Mouse (Mus musculus) lung, embryonic 16.5 days (tissue): ENCODE results near the gene Ndufb2. TPM values are rescaled to one million over a fixed set of nuclear protein-coding genes. Genes with fewer than 3 reads are reported as not detected.
A peak's percentile ranks its signal among the peaks of the same experiment; 100 is the strongest.

Source experiments
- ATAC-seq: fragments of 200-750 bp; cut with Nextera tagmentation; 2 replicates; pipeline ENCODE4 v1.8.0; 2017; ENCODE audit warnings: low read depth, mild to moderate bottlenecking, moderate library complexity
- H3K27ac ChIP-seq: fragments of 300-500 bp; sonication (generic); 2 replicates; pipeline ENCODE4 v1.5.1; 2014; ENCODE audit warnings: mild to moderate bottlenecking, control low read depth, low read length
- H3K27me3 ChIP-seq: fragments of 300-500 bp; sonication (generic); 2 replicates; pipeline ENCODE4 v1.6.1; 2014; ENCODE audit warnings: low read depth, low read length, mixed read lengths; ENCODE audit not compliant: control insufficient read depth, insufficient read depth
- H3K36me3 ChIP-seq: fragments of 300-500 bp; sonication (generic); 2 replicates; pipeline ENCODE4 v1.6.1; 2014; ENCODE audit warnings: low read length; ENCODE audit not compliant: control insufficient read depth, insufficient read depth
- H3K4me1 ChIP-seq: fragments of 300-500 bp; sonication (generic); replicated peaks from 2 replicates; pipeline ENCODE4 v1.6.1; 2014; ENCODE audit warnings: low read length, mixed read lengths; ENCODE audit not compliant: control insufficient read depth, insufficient read depth
- H3K4me2 ChIP-seq: fragments of 300-500 bp; sonication (generic); 2 replicates; pipeline ENCODE4 v1.6.1; 2014; ENCODE audit warnings: low read depth, low read length, control low read depth
- H3K4me3 ChIP-seq: fragments of 300-500 bp; sonication (generic); 2 replicates; pipeline ENCODE4 v1.5.1; 2014; ENCODE audit warnings: mild to moderate bottlenecking, low read length, control low read depth
- H3K9ac ChIP-seq: fragments of 300-500 bp; sonication (generic); 2 replicates; pipeline ENCODE4 v1.6.1; 2014; ENCODE audit warnings: low read length, control low read depth
- H3K9me3 ChIP-seq: fragments of 300-500 bp; sonication (generic); 2 replicates; pipeline ENCODE4 v1.6.1; 2016; ENCODE audit warnings: low read length; ENCODE audit not compliant: control insufficient read depth
- WGBS: fragments of 180-500 bp; shearing (Covaris S2); extraction: QIAGEN DNeasy Blood & Tissue Kit; methylation state at CpG from one replicate; pipeline ENCODE4 v1.1.7; 2014; 5-methylcytosine and 5-hydroxymethylcytosine counted together
- polyA plus RNA-seq: library from polyadenylated mRNA; unstranded; fragments of >200 nt; fragmentation: Nextera tagmentation; extraction: Ambion mirVana; gene quantifications from 2 replicates; pipeline ENCODE4 v1.2.1, GENCODE M21; 2015

Gene Ndufb2
- polyA plus RNA-seq, 1 experiment from 2014 or later: 312 TPM

- Histone ChIP-seq H3K27ac (no peak overlapping the region), H3K4me3 (peak overlapping the region; percentile 74), H3K4me2 (peak overlapping the region; percentile 81), H3K36me3 (no peaks in the 10 kb centered on the region; the same call in 1 of the 2 replicates), H3K9ac (peak overlapping the region; percentile 82), H3K4me1 (peaks cover 10% of the 10 kb centered on the region), H3K9me3 (no peaks in the 10 kb centered on the region), H3K27me3 (no peaks in the 10 kb centered on the region)
- WGBS: 64% methylated on average over 7 of the region's 7 CpGs
- no peak for ATAC-seq
These were observed 17.4 kb upstream of the Ndufb2 start for GRCm38 (mm10) chr6:39574951-39575350.

- Histone ChIP-seq H3K4me3 (no peak overlapping the region), H3K27ac (no peak overlapping the region), H3K4me2 (no peak overlapping the region), H3K27me3 (no peaks in the 10 kb centered on the region), H3K9ac (no peak overlapping the region), H3K4me1 (peaks cover 5% of the 10 kb centered on the region), H3K9me3 (no peaks in the 10 kb centered on the region), H3K36me3 (no peaks in the 10 kb centered on the region; the same call in 1 of the 2 replicates)
- 76% methylated on average over 7 of the region's 7 CpGs for WGBS
- ATAC-seq: no peak
These were observed 12.8 kb upstream of the Ndufb2 start for GRCm38 (mm10) chr6:39579552-39579951.

GRCm38 (mm10) chr6:39580558-39580957 lies 11.8 kb upstream of the Ndufb2 start:
- H3K27me3 ChIP-seq: no peaks in the 10 kb centered on the region
- no peaks in the 10 kb centered on the region for H3K4me1 ChIP-seq
- no peak overlapping the region for H3K27ac ChIP-seq
- no peak overlapping the region for H3K4me3 ChIP-seq
- H3K4me2 ChIP-seq: no peak overlapping the region
- 96% methylated on average over 2 of the region's 2 CpGs for WGBS
- ATAC-seq: no peak
- no peak overlapping the region for H3K9ac ChIP-seq
- no peaks in the 10 kb centered on the region; the same call in 1 of the 2 replicates for H3K36me3 ChIP-seq
- H3K9me3 ChIP-seq: no peaks in the 10 kb centered on the region

- no peaks in the 10 kb centered on the region; the same call in 1 of the 2 replicates for H3K36me3 ChIP-seq
- H3K9me3 ChIP-seq: no peaks in the 10 kb centered on the region
- no peaks in the 10 kb centered on the region for H3K27me3 ChIP-seq
- H3K4me1 ChIP-seq: no peaks in the 10 kb centered on the region
- 76% methylated on average over 7 of the region's 7 CpGs for WGBS
- no peak overlapping the region for H3K4me2 ChIP-seq
- no peak for ATAC-seq
- H3K9ac ChIP-seq: no peak overlapping the region
- no peak overlapping the region for H3K27ac ChIP-seq
- H3K4me3 ChIP-seq: no peak overlapping the region
These were observed 11.1 kb upstream of the Ndufb2 start for GRCm38 (mm10) chr6:39581087-39581784.

- peaks cover 8% of the 10 kb centered on the region for H3K36me3 ChIP-seq
- ATAC-seq: no peak
- H3K27ac ChIP-seq: no peak within 1 kb of the TSS
- no peaks in the 10 kb centered on the region for H3K27me3 ChIP-seq
- 80% methylated on average over 6 of the region's 6 CpGs for WGBS
- H3K4me3 ChIP-seq: no peak within 1 kb of the TSS
- H3K4me2 ChIP-seq: no peak within 1 kb of the TSS
- H3K9me3 ChIP-seq: no peaks in the 10 kb centered on the region
- no peak within 1 kb of the TSS for H3K9ac ChIP-seq
- no peaks in the 10 kb centered on the region for H3K4me1 ChIP-seq
These were observed 6.9 kb upstream of the Ndufb2 start, which contains the start of gene Gm42420 for GRCm38 (mm10) chr6:39585517-39585916. Gm42420 (plus strand) TSS chr6:39585753.

GRCm38 (mm10) chr6:39591481-39591880 lies 893 bp upstream of the Ndufb2 start:
- no peak overlapping the region for H3K9ac ChIP-seq
- H3K4me1 ChIP-seq: peaks cover 8% of the 10 kb centered on the region
- no peak overlapping the region for H3K4me3 ChIP-seq
- H3K27me3 ChIP-seq: no peaks in the 10 kb centered on the region
- peaks cover 10% of the 10 kb centered on the region for H3K36me3 ChIP-seq
- no peak for ATAC-seq
- no peaks in the 10 kb centered on the region for H3K9me3 ChIP-seq
- H3K27ac ChIP-seq: no peak overlapping the region
- WGBS: 90% methylated on average over 4 of the region's 4 CpGs
- H3K4me2 ChIP-seq: peak overlapping the region; percentile 87; the same call in 1 of the 2 replicates

- Histone ChIP-seq H3K36me3 (peaks cover 28% of the 10 kb centered on the region), H3K9ac (no peak overlapping the region), H3K4me2 (no peak overlapping the region), H3K27ac (no peak overlapping the region), H3K4me3 (no peak overlapping the region), H3K4me1 (no peaks in the 10 kb centered on the region), H3K9me3 (no peaks in the 10 kb centered on the region), H3K27me3 (no peaks in the 10 kb centered on the region)
- no peak; the same call in 1 of the 2 replicates for ATAC-seq
- 86% methylated on average over 3 of the region's 3 CpGs for WGBS
These were observed 8.5 kb downstream of the Ndufb2 start for GRCm38 (mm10) chr6:39600851-39601250.

- Histone ChIP-seq H3K4me3 (no peak overlapping the region), H3K9ac (no peak overlapping the region), H3K36me3 (peaks cover 27% of the 10 kb centered on the region), H3K4me2 (no peak overlapping the region), H3K4me1 (no peaks in the 10 kb centered on the region), H3K9me3 (no peaks in the 10 kb centered on the region), H3K27ac (no peak overlapping the region), H3K27me3 (no peaks in the 10 kb centered on the region)
- no peak for ATAC-seq
- 81% methylated on average over 3 of the region's 3 CpGs for WGBS
These were observed 9.5 kb downstream of the Ndufb2 start for GRCm38 (mm10) chr6:39601828-39602227.

- H3K36me3 ChIP-seq: peaks cover 17% of the 10 kb centered on the region
- no peak for ATAC-seq
These were observed 12.2 kb downstream of the Ndufb2 start for GRCm38 (mm10) chr6:39604565-39604964.

More at GRCm38 (mm10) chr6:39604565-39604964, 12.2 kb downstream of the Ndufb2 start:
- H3K4me3 ChIP-seq: no peak overlapping the region
- H3K9ac ChIP-seq: no peak overlapping the region
- H3K4me1 ChIP-seq: no peaks in the 10 kb centered on the region
- no peak overlapping the region for H3K27ac ChIP-seq
- H3K9me3 ChIP-seq: no peaks in the 10 kb centered on the region
- H3K4me2 ChIP-seq: no peak overlapping the region
- 68% methylated on average over 5 of the region's 5 CpGs for WGBS
- H3K27me3 ChIP-seq: no peaks in the 10 kb centered on the region
